Mouse (Mus musculus) liver, postnatal 0 days (tissue): Measurements from ENCODE around the gene Sgms1.

Experiments used
- CTCF ChIP-seq: sonication (generic); IDR thresholded peaks from 2 replicates; pipeline ENCODE4 v1.5.1; 2016; ENCODE audit warnings: antibody characterized with exemption, low read depth
- EP300 ChIP-seq: IDR thresholded peaks from 2 replicates; pipeline ENCODE4 v1.6.1; 2016; ENCODE audit warnings: antibody characterized with exemption, low read depth, mild to moderate bottlenecking

DNA sequence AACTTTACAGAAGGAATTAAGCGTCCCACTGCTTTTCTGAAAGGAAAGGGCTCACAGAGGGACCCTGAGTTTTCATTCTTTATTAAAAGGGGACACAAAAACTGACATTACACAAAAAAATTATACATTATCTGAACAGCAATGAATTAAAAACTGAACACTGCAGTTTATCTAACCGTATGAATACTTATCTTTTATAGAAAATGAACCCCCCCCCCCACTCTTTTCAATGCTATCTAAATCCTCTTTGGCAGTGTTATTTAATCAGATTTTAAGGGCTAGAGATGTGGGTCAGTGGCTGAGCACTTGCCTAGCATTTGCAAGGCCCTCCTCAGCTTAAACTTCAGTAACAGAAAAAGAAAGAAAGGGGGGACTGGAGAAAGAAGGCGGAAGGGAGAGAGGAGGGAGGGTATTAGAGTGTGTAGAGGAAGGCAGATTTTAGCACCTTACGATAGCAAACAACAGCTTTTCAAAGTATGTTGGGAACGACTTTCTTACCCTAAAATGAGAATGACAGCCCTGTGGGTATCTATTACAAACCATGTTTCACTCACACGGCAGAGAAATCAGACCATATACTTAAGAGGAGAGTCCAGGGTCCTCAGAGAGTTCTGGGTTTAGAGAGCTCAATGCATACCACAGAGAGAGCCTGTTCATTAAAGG lies 215.9 kb downstream of the Sgms1 start:
- TF ChIP-seq EP300 (no peak), CTCF (no peak)
